Mouse (Mus musculus): ENCODE measurements around the gene St6galnac3. TPM values are rescaled to one million over a fixed set of nuclear protein-coding genes. Genes with fewer than 3 reads are reported as not detected.

Gene St6galnac3
- polyA plus RNA-seq, 1 experiment from 2014 or later, result 38.3 TPM

DNA sequence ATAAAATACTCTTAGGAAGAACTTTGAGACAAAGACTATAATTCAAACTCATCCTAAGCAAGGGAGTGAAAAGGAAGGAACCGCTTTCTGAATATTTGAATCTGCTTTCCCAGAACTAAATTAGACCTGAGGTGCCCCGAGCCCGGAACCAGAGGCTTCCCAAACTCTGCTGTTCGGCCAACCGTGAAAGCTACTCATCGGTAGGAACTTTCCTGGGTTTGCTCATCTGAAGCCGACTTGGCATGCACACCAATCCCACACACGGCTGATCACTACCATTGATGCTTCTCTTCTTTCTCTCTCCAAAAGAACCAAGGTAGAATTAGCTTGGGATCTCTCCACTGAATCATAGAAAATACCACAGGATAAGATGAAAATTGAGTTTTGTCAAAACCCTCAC is 55.6 kb downstream of the St6galnac3 start:
- H3K4me2 ChIP-seq, result no peak overlapping the region
- H3K36me3 ChIP-seq, result no peaks in the 10 kb centered on the region
- H3K9me3 ChIP-seq, result no peaks in the 10 kb centered on the region
- WGBS, result 92% methylated on average over 8 of the region's 8 CpGs
- H3K4me3 ChIP-seq (replicated peaks), result no peak overlapping the region
- H3K27me3 ChIP-seq, result no peaks in the 10 kb centered on the region
- no peak overlapping the region for H3K27ac ChIP-seq
- ATAC-seq (ENCODE audit: insufficient number of reproducible peaks, insufficient read depth, low FRiP score, low TSS enrichment, low read depth), result no peak
- H3K4me1 ChIP-seq (replicated peaks), result peaks cover 26% of the 10 kb centered on the region
- H3K9ac ChIP-seq (replicated peaks), result no peak overlapping the region

DNA sequence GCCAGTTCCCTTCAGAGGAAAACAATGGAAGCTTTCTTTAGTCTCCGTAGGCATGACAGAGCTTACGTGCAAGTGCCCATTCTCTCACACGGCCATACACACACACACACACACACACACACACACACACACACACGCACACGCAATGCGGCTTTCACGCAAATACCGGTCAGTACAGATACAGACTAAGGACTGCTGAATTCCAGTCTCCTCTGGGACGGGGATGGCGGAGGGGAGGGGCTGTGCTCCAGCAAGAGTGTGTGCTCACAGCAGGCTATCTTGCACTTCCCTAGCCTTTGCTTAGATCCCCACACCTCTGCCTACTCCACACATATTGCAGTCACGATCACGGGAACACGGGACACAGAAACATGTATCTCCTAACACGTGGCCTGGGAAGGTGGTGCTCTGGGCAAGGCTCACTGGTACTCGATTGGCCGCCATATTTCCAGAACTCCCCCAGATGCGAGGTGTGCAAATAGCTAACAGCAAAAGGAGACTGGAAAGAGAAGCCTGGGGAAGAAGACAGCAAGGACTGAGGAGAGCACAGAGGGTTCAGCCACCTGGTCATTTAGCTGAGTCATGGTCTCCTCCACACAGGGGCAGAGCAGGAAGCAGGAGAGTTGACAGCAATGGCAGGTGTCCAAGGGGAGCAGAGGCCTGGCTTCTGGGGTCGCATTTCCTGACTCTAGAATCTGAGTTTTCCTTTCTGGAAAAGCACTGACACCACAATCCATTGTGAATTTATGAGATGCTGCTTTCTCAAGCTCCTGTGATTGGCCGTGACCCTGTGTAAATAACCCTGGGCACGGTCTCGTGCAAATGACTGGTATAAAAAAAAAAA is 56.3 kb downstream of the St6galnac3 start:
- no peaks in the 10 kb centered on the region for H3K36me3 ChIP-seq
- peaks cover 29% of the 10 kb centered on the region for H3K4me1 ChIP-seq (replicated peaks)
- H3K27ac ChIP-seq, result no peak overlapping the region
- H3K27me3 ChIP-seq, result no peaks in the 10 kb centered on the region
- no peak overlapping the region for H3K4me3 ChIP-seq (replicated peaks)
- 77% methylated on average over 21 of the region's 21 CpGs for WGBS
- no peaks in the 10 kb centered on the region for H3K9me3 ChIP-seq
- no peak overlapping the region for H3K4me2 ChIP-seq
- H3K9ac ChIP-seq (replicated peaks), result no peak overlapping the region
- peak; percentile 47; the same call in 1 of the 2 replicates for ATAC-seq (ENCODE audit: insufficient number of reproducible peaks, insufficient read depth, low FRiP score, low TSS enrichment, low read depth)

DNA sequence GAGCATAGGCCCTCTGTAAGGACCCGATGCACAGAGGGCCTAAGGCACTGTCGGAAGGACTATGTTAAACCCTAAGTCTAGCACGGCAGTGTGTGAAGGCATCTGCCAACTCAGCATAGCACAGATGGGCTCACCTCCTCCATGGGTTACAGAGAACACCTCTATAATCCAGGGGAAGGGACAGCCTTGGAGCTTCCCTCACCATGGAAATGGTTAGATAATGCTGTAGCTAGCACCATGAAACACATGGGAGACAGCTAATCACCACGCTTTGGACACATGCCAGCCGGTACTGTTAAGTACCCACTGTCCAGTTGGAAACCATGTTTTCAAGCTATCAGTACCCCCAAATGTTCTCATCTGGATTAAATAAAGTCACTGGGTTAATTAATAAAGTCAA is 60.3 kb downstream of the St6galnac3 start:
- no peak for ATAC-seq (ENCODE audit: insufficient number of reproducible peaks, insufficient read depth, low FRiP score, low TSS enrichment, low read depth)
- no peak overlapping the region for H3K27ac ChIP-seq
- 92% methylated on average over 5 of the region's 5 CpGs for WGBS

GRCm38 (mm10) chr3:153663841-153664427 is 61.0 kb downstream of the St6galnac3 start:
- no peaks in the 10 kb centered on the region for H3K36me3 ChIP-seq
- no peak overlapping the region for H3K4me3 ChIP-seq (replicated peaks)
- H3K27ac ChIP-seq, result no peak overlapping the region
- H3K27me3 ChIP-seq, result no peaks in the 10 kb centered on the region
- ATAC-seq (ENCODE audit: insufficient number of reproducible peaks, insufficient read depth, low FRiP score, low TSS enrichment, low read depth), result no peak
- H3K4me1 ChIP-seq (replicated peaks), result peaks cover 23% of the 10 kb centered on the region
- no peak overlapping the region for H3K4me2 ChIP-seq
- 57% methylated on average over 10 of the region's 10 CpGs for WGBS
- no peaks in the 10 kb centered on the region for H3K9me3 ChIP-seq
- no peak overlapping the region for H3K9ac ChIP-seq (replicated peaks)

More for the DNA sequence above, 60.3 kb downstream of the St6galnac3 start:
- H3K36me3 ChIP-seq, result no peaks in the 10 kb centered on the region
- H3K4me2 ChIP-seq, result no peak overlapping the region
- H3K9me3 ChIP-seq, result no peaks in the 10 kb centered on the region
- H3K27me3 ChIP-seq, result no peaks in the 10 kb centered on the region
- no peak overlapping the region for H3K4me3 ChIP-seq (replicated peaks)
- H3K9ac ChIP-seq (replicated peaks), result no peak overlapping the region
- H3K4me1 ChIP-seq (replicated peaks), result peaks cover 25% of the 10 kb centered on the region

GRCm38 (mm10) chr3:153662796-153663195 is 62.2 kb downstream of the St6galnac3 start:
- Histone ChIP-seq H3K4me2 (no peak overlapping the region), H3K4me3 (replicated peaks) (no peak overlapping the region), H3K27me3 (no peaks in the 10 kb centered on the region), H3K36me3 (no peaks in the 10 kb centered on the region), H3K4me1 (replicated peaks) (peaks cover 16% of the 10 kb centered on the region), H3K9me3 (no peaks in the 10 kb centered on the region), H3K27ac (no peak overlapping the region), H3K9ac (replicated peaks) (no peak overlapping the region)
- WGBS, result 84% methylated on average over 9 of the region's 9 CpGs
- ATAC-seq (ENCODE audit: insufficient number of reproducible peaks, insufficient read depth, low FRiP score, low TSS enrichment, low read depth), result no peak

GRCm38 (mm10) chr3:153661927-153662326 is 63.0 kb downstream of the St6galnac3 start:
- Histone ChIP-seq H3K27me3 (no peaks in the 10 kb centered on the region), H3K4me2 (no peak overlapping the region), H3K36me3 (no peaks in the 10 kb centered on the region), H3K9me3 (no peaks in the 10 kb centered on the region), H3K4me3 (replicated peaks) (no peak overlapping the region), H3K27ac (no peak overlapping the region), H3K9ac (replicated peaks) (no peak overlapping the region), H3K4me1 (replicated peaks) (peaks cover 16% of the 10 kb centered on the region)
- ATAC-seq (ENCODE audit: insufficient number of reproducible peaks, insufficient read depth, low FRiP score, low TSS enrichment, low read depth), result no peak
- 89% methylated on average over 7 of the region's 7 CpGs for WGBS

DNA sequence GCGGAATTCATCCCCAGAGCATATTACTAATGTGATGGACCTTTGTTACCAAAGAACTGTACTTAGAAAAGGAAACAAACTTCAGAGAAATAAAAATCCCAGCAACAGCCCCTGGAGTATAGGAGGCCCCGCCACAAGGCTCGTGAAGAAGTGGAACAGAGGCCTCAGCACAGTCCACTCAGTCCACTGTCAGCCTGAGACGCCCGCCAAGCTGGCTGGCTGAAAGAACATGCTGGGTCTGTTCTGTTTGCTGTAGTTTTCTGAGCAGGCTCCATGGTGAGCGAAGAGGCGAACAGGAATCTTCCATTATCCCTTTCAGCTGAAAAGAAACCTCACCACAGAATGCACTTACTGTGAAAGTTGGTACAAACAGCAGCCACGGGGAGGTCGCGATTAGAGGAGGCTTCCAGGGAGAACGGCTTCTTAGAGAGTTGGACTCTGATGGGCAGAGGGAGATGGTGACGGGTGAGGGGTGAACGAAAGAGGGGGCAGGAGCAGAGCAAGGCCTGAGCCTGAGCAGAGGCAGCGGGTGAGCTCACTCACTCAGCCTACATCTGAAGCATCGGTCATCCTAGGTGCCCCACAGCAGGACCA is 65.3 kb downstream of the St6galnac3 start:
- no peaks in the 10 kb centered on the region for H3K36me3 ChIP-seq
- no peak overlapping the region for H3K4me3 ChIP-seq (replicated peaks)
- 87% methylated on average over 15 of the region's 15 CpGs for WGBS
- H3K9me3 ChIP-seq, result no peaks in the 10 kb centered on the region
- no peak overlapping the region for H3K4me2 ChIP-seq
- no peak for ATAC-seq (ENCODE audit: insufficient number of reproducible peaks, insufficient read depth, low FRiP score, low TSS enrichment, low read depth)
- no peak overlapping the region for H3K9ac ChIP-seq (replicated peaks)
- H3K4me1 ChIP-seq (replicated peaks), result peaks cover 17% of the 10 kb centered on the region
- H3K27me3 ChIP-seq, result no peaks in the 10 kb centered on the region
- H3K27ac ChIP-seq, result no peak overlapping the region

DNA sequence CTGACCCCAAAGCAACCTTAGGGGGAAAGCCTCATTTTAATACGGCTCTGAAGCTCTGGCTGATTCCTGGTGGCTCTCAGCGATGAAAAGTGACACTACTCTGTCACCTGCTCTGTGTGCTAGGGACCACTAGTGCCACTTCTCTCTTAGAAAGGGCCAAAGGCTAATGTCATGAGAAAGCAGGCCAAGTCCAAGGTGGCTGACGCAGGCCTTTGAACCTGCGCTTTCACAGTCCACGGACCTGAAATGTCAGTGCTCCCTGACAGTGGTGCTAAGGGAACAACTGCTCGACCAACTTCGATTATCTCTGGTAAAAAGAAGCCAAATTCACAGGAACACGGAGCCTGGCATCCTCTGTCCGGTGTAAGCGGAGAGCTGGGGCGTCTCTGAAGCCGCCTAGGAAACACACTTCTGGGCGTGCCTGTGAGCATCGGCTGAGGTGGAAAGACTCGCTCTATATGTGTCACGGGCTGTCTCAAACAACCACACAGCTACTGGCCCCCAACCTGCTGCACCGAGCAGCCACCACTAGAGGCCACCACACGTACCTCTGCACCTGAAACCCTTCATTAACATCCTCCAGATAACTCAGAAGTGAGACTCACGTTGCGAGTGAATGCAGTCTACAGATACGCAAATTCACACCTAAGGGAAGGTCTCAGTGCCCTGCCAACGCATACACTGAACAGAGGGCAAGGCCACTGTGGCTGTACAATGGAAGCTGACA is 66.8 kb downstream of the St6galnac3 start:
- Histone ChIP-seq H3K9ac (replicated peaks) (no peak overlapping the region), H3K4me3 (replicated peaks) (no peak overlapping the region), H3K27ac (no peak overlapping the region), H3K36me3 (no peaks in the 10 kb centered on the region), H3K9me3 (no peaks in the 10 kb centered on the region), H3K27me3 (no peaks in the 10 kb centered on the region), H3K4me2 (no peak overlapping the region), H3K4me1 (replicated peaks) (peaks cover 11% of the 10 kb centered on the region)
- WGBS, result 71% methylated on average over 22 of the region's 22 CpGs
- ATAC-seq (ENCODE audit: insufficient number of reproducible peaks, insufficient read depth, low FRiP score, low TSS enrichment, low read depth), result no peak

GRCm38 (mm10) chr3:153655071-153655470 is 69.9 kb downstream of the St6galnac3 start:
- H3K36me3 ChIP-seq, result no peaks in the 10 kb centered on the region
- H3K4me1 ChIP-seq (replicated peaks), result peaks cover 20% of the 10 kb centered on the region
- 36% methylated on average over 9 of the region's 9 CpGs for WGBS
- no peak overlapping the region for H3K4me3 ChIP-seq (replicated peaks)
- H3K9ac ChIP-seq (replicated peaks), result no peak overlapping the region
- H3K27me3 ChIP-seq, result no peaks in the 10 kb centered on the region
- no peak for ATAC-seq (ENCODE audit: insufficient number of reproducible peaks, insufficient read depth, low FRiP score, low TSS enrichment, low read depth)
- no peak overlapping the region for H3K27ac ChIP-seq
- no peak overlapping the region for H3K4me2 ChIP-seq
- H3K9me3 ChIP-seq, result no peaks in the 10 kb centered on the region

- Histone ChIP-seq H3K4me1 (replicated peaks) (peaks cover 26% of the 10 kb centered on the region), H3K4me3 (replicated peaks) (no peak overlapping the region), H3K27me3 (no peaks in the 10 kb centered on the region), H3K36me3 (no peaks in the 10 kb centered on the region), H3K9me3 (no peaks in the 10 kb centered on the region), H3K4me2 (no peak overlapping the region), H3K27ac (no peak overlapping the region), H3K9ac (replicated peaks) (no peak overlapping the region)
- 65% methylated on average over 3 of the region's 3 CpGs for WGBS
- no peak for ATAC-seq (ENCODE audit: insufficient number of reproducible peaks, insufficient read depth, low FRiP score, low TSS enrichment, low read depth)
These were observed 72.1 kb downstream of the St6galnac3 start for GRCm38 (mm10) chr3:153652850-153653249.

DNA sequence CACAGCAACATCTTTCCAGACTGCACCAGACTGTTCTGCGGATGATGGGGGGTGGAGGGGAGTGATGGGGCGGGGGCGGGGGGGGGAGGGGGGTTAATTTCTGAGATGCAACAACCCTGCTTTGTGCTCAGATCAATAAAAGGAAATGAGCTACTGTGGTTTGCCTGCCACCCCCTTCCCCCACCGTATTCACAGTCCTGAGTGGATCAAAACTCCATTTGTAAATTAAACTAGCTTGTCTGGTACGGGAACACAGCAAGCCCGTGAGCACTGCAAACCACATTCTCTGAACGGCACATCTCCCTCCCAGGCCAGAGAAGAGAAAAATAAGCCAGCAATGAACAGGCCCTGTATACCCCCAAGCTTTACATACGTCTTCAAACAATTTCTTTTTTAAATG is 76.3 kb downstream of the St6galnac3 start:
- peaks cover 23% of the 10 kb centered on the region for H3K4me1 ChIP-seq (replicated peaks)
- H3K4me2 ChIP-seq, result no peak overlapping the region
- WGBS, result 72% methylated on average over 8 of the region's 8 CpGs
- no peak for ATAC-seq (ENCODE audit: insufficient number of reproducible peaks, insufficient read depth, low FRiP score, low TSS enrichment, low read depth)
- no peaks in the 10 kb centered on the region for H3K9me3 ChIP-seq
- H3K9ac ChIP-seq (replicated peaks), result no peak overlapping the region
- H3K27ac ChIP-seq, result no peak overlapping the region
- H3K36me3 ChIP-seq, result no peaks in the 10 kb centered on the region
- H3K27me3 ChIP-seq, result no peaks in the 10 kb centered on the region
- H3K4me3 ChIP-seq (replicated peaks), result no peak overlapping the region

Measured in limb, embryonic 12.5 days (tissue).